Mouse (Mus musculus) effector memory CD4-positive, alpha-beta T cell, adult 7 months (primary cell): ENCODE data around the gene Gm17428. TPM values are rescaled to one million over a fixed set of nuclear protein-coding genes. Genes with fewer than 3 reads are reported as not detected.

Source experiments
- polyA plus RNA-seq: library from polyadenylated mRNA; unstranded; fragments of 100-300 nt; shearing (Covaris generic); gene quantifications from one replicate; pipeline ENCODE4 v1.2.1, GENCODE M21; 2017

Gene Gm17428
- polyA plus RNA-seq, result not detected

DNA sequence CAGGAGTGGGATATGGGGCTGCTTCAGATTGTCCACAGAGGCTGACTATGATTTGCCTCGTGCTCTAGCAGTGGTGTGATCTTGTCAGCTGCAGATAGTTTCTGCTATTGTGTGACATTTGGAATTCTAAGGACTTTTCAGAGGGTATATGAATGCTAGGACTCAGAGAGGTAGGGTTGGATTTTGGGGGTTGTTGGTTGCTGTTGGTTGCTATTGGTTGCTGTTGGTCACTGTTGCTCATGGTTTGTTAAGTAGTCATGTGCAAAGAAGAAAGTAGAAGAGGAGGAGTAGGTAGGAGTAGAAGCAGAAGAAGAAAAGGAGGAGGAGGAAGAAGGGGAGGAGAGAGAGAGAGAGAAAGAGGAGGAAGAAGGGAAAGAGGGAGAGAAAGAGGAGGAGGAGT, at the start of gene Gm17428:
Gene Gm17428, plus strand, starts transcription at position 301 of the 400 bp plus-strand sequence.

GRCm38 (mm10) chr14:54932645-54933150, 44.0 kb upstream of the Gm17428 start, which contains the start of gene Il25:
TSS of gene Il25 (plus strand) at chr14:54932695.

GRCm38 (mm10) chr14:54935904-54936830, 40.6 kb upstream of the Gm17428 start, which contains the start of gene Cmtm5:
TSS of gene Cmtm5 (plus strand) at chr14:54936261.

DNA sequence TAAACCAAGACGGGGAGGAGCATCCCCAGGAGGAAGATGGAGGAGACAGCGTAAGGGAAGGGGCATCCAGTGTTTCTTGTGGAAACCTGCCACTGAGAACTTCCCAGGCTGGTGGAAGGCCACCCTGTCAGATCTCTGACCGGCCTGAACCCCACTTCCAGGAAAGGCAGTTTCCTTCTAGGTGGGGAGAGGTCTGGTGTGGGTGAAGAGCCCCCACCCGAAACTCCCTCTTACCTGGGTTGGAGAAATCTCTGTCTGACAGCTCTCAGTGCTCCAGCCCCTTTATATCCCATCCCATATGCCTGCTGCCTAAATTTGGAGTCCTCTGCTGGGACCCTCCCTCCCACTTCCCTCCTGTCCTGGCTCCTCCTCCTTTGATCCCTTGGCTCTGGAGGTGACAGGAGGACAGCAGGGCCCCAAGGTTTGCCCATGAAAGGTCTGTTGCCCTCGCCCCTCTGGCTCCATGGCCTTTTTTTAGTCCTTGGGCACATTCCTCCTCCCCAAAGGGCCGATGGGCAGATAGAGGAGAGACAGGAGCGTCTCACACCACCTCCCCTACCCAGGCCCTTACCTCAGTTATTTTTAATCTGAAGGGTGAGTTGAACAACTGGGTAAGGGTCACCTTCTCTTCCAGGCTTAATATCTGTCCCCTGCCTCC, 10.3 kb upstream of the Gm17428 start, which contains the start of gene Myh6:
Gene Myh6, minus strand, starts transcription at position 608 of the 658 bp plus-strand sequence.

GRCm38 (mm10) chr14:54994136-54994868, 17.6 kb downstream of the Gm17428 start, which contains the start of gene Myh7:
TSS of gene Myh7 (minus strand) at chr14:54994626.

DNA sequence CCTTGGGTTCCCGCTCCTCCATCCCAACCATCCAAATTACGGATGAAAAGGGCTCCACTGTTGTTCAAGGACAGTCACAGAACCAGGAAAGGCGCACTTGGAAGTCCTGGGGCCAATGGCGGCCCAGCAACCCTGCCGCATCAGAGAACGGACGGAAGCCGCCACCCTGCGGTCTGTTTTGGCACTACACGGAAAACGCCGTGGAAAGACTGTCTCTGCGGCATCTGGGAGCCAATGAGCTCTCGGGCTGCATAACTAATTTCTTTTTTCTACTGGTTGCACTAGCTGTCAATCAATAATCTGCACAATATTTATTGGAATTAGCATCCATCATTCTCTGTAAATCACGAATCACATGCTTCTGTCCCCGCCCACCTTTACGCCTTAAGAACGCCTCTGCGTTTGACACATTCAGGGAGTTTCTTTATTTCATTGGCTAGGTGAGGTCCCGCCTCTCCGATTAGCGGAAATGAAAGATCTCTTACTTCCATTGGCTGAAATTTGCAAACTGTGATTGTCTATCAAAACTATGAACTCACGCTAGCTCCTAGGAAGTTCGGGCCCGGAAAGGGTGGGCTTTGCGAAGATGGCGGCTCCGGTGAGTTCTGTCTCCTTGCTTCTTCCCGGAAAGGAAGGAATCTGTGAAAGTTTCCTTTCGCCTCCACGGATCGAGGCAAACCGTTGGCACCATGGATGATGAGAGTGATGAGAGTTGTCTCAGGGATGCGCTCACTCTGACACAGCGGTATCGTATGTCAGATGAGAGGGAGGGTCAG, 38.4 kb downstream of the Gm17428 start, which contains the start of gene Ngdn:
Gene Ngdn, plus strand, starts transcription at position 464 of the 776 bp plus-strand sequence.

Other genes with a start within 250 kb of the Gm17428 start
- gene Slc7a8, start 195.0 kb upstream of the Gm17428 start, polyA plus RNA-seq, result 0.09 TPM
- not detected for gene Rnf212b, start 162.8 kb upstream of the Gm17428 start, polyA plus RNA-seq
- 5.7 TPM for gene Homez, start 106.0 kb upstream of the Gm17428 start, polyA plus RNA-seq
- gene Ppp1r3e, start 99.4 kb upstream of the Gm17428 start, polyA plus RNA-seq, result 1.5 TPM
- not detected for gene Bcl2l2, start 93.6 kb upstream of the Gm17428 start, polyA plus RNA-seq
- not detected for gene Gm20521, start 93.5 kb upstream of the Gm17428 start, polyA plus RNA-seq
- 162 TPM for gene Pabpn1, start 84.4 kb upstream of the Gm17428 start, polyA plus RNA-seq
- gene Slc22a17, start 63.8 kb upstream of the Gm17428 start, polyA plus RNA-seq, result 1.5 TPM
- 0.26 TPM for gene Efs, start 50.8 kb upstream of the Gm17428 start, polyA plus RNA-seq
- gene Il25, start 44.2 kb upstream of the Gm17428 start, polyA plus RNA-seq, result 0.37 TPM
- 1.5 TPM for gene Cmtm5, start 40.7 kb upstream of the Gm17428 start, polyA plus RNA-seq
- 0.06 TPM for gene Myh6, start 10.0 kb upstream of the Gm17428 start, polyA plus RNA-seq
- gene Myh7, start 17.7 kb downstream of the Gm17428 start, polyA plus RNA-seq, result not detected
- 124 TPM for gene Ngdn, start 38.5 kb downstream of the Gm17428 start, polyA plus RNA-seq
- 14.4 TPM for gene Zfhx2, start 115.4 kb downstream of the Gm17428 start, polyA plus RNA-seq
- 19.3 TPM for gene Thtpa, start 117.9 kb downstream of the Gm17428 start, polyA plus RNA-seq
- 170 TPM for gene Ap1g2, start 129.7 kb downstream of the Gm17428 start, polyA plus RNA-seq
- 0.16 TPM for gene Jph4, start 140.0 kb downstream of the Gm17428 start, polyA plus RNA-seq
- not detected for gene Dhrs2, start 245.1 kb downstream of the Gm17428 start, polyA plus RNA-seq